Mouse (Mus musculus): ENCODE results near the gene Myh7b.

GRCm38 (mm10) chr2:155562934-155563333, 48.1 kb upstream of the Myh7b start:
- TF ChIP-seq POLR2A (IDR thresholded peaks at IDR 0.05; ENCODE audit: borderline replicate concordance, extremely low read depth, insufficient read depth, insufficient read length, poor library complexity, severe bottlenecking) (no peak), CTCF (IDR thresholded peaks at IDR 0.05; ENCODE audit: borderline replicate concordance, extremely low read depth, insufficient read depth, insufficient read length) (no peak)
